Mouse (Mus musculus) G1E (cell line): ENCODE data around the gene Gm16503.
"Not testable (repeated sequence)": the region's sequence is repeated elsewhere in the genome, so short reads cannot be mapped to it uniquely, and the experiment has no call there.

Source experiments
- CTCF ChIP-seq: IDR thresholded peaks from 2 replicates; pipeline ENCODE4 v1.5.1; 2012; ENCODE audit warnings: low read depth, low read length, inconsistent platforms, mixed read lengths
- GATA1 ChIP-seq: IDR thresholded peaks from 2 replicates; pipeline ENCODE4 v1.6.1; 2012; ENCODE audit warnings: borderline replicate concordance, low read length, inconsistent platforms, mixed read lengths

DNA sequence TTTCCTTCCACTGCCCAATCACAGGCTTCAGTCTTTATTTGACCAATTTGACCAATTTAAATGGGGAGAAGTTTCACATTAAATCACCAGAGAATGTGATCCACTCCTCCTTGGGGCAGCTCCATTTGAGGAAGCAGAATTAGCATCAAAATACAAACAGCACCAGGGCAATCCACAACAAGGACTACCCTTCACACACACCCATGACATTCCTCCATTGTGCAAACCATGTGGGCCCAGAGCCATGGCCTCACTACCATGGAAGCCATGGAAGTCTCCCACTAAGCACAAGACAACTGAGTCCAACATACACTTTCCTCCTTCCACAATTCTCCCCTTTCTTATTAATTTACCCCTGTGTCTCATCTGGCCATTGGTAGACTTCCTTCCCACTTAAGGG, 4.1 kb upstream of the Gm16503 start:
- not testable (repeated sequence) for TF ChIP-seq CTCF, GATA1
